Mouse (Mus musculus): ENCODE results near the gene Mdm4.

Gene Mdm4

DNA sequence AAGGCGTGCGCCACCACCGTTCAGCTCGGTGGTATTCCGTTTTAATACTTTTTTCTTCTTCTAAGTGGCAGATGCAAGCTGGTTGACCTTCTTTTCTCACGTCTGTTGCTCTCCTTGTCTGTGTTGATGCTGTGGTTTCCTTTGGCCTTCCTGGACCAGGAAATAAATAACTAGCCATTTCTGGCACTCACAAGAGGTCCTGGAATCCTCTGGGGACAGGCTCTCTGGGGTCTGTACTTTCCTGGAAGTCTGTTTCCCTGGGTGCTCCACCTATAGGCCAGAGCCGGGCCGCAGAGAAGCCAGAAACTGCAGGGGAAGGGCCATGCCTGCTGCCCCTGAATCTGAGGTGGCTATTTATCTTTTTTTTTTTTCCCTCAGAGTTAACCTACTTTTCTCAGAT, 24.0 kb upstream of the Mdm4 start:
- in situ Hi-C loops (cut with MboI; ENCODE audit: unreplicated experiment in 2 of 2), result no loop called here

- in situ Hi-C loops (cut with MboI; ENCODE audit: unreplicated experiment in 2 of 2), result no loop called here
Measured at GRCm38 (mm10) chr1:133053034-133053433, 22.7 kb upstream of the Mdm4 start.

DNA sequence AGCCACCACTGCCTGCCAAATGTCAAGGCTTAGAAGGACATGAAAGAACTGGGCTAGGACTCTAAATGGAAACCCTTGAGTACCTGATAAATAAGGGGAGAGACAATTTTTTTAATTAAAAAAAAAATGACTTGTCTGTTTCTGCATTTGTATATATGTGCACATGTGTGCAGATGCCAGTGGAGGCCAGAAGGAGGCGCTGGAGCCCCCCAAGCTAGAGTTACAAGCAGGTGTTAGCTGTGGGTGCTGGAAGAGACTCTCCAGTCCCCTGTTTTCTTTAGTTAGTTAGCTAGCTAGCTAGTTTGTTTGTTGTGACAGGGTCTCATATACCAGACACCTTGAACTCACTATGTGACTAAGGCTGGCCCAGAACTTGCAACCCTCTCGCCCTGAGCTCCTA, 21.5 kb upstream of the Mdm4 start:
- in situ Hi-C loops (cut with MboI; ENCODE audit: unreplicated experiment in 2 of 2), result no loop called here

DNA sequence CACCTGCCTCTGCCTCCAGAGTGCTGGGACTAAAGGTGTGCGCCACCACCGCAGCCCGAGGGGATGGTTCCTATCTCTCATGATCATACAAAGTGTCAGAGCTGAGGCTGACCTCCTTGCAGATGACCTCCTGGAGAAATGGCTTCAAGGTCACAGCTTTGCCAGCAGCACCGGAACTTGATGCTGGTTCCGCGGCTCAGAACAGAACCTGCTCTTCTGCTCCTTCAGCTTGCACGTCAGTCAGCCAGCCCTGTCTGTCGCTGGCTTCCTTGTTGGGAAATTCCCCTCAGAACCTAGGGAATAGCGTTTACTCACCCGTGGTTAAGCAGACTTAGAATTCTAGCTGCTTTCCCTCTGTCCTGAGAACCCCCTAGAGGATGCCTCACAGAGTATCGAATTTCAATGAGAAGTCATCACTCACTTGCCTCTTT, 19.7 kb upstream of the Mdm4 start:
- in situ Hi-C loops (cut with MboI; ENCODE audit: unreplicated experiment in 2 of 2), result no loop called here

DNA sequence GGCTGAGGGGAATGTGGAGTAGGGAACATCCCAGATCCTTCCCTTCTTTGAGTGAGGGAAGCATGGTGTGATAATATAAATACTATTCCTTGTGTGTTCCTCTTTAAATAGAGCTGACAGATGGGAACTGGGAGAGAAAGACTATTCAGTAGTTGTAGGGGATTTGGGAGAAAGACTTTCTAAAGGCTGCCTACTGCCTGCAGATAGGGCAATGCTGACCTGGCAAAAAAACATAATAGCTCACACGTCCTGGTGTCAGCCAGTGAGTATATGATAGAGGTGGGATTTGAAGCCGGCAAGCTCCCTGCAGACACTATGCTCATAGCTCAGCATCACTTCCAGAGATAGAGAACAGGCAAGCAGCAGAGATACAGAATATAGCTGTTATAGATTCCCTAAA, 18.3 kb upstream of the Mdm4 start:
- in situ Hi-C loops (cut with MboI; ENCODE audit: unreplicated experiment in 2 of 2), result loop anchor here in 1 of 2 experiments (25.0 kb wide), 1 partner anchor 1039 kb away; the partner anchor contains the start of gene Btg2

DNA sequence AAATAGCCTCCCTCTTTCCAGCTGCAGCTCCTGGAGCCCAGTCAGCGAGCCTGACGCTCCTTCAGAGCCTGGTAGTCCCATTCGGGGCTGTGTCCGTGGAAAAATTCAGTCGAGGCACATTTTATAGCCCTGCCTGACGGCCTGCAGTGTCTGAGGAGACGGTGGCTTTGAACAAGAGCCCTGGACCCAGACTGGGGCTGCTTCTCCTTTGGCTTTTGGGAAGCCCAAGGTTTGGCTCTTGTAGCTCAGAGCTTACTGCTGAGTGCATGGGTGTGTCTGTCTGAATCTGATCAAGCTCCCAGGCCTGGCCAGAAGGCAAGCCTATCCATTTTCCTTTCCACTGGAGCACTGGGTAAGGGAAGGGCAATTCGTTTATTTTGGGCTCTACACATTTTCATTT, 17.2 kb upstream of the Mdm4 start:
- in situ Hi-C loops (cut with MboI; ENCODE audit: unreplicated experiment in 2 of 2), result loop anchor here in 1 of 2 experiments (25.0 kb wide), 1 partner anchor 1040 kb away; the partner anchor contains the start of gene Btg2

GRCm38 (mm10) chr1:133046441-133046931, 16.1 kb upstream of the Mdm4 start:
- in situ Hi-C loops (cut with MboI; ENCODE audit: unreplicated experiment in 2 of 2), result loop anchor here in 1 of 2 experiments (25.0 kb wide), 1 partner anchor 1041 kb away; the partner anchor contains the start of gene Btg2

DNA sequence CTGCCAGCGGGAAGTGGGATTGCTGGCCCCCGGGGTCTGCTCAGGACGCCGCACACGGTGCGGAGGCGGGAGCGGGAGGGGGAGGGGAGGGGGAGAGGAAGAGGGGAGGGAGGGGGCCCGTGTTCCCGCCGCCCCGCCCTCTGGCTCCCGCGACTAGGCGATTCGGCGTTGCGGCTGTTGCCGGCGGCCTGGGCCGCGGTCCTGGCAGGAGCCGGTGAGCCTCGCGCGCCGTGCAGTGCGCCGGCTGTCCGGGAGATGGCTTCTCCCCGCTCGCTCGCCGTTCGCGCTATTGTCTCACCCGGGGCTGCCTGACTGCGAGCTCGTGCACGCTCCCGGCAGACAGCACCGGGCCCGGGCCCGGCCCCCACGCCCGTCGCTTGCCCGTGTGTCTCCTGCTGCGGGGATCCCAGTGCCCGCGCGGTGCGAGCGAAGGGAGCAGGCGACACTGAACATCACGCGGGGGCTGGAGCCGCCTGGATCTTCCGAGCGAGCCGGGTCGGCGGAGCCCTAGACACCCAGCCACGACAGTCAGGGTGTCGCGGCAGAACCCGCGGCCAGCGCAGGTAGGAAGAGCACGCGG, 15.6 kb upstream of the Mdm4 start:
- in situ Hi-C loops (cut with MboI; ENCODE audit: unreplicated experiment in 2 of 2), result loop anchor here in 1 of 2 experiments (25.0 kb wide), 1 partner anchor 1041 kb away; the partner anchor contains the start of gene Btg2

DNA sequence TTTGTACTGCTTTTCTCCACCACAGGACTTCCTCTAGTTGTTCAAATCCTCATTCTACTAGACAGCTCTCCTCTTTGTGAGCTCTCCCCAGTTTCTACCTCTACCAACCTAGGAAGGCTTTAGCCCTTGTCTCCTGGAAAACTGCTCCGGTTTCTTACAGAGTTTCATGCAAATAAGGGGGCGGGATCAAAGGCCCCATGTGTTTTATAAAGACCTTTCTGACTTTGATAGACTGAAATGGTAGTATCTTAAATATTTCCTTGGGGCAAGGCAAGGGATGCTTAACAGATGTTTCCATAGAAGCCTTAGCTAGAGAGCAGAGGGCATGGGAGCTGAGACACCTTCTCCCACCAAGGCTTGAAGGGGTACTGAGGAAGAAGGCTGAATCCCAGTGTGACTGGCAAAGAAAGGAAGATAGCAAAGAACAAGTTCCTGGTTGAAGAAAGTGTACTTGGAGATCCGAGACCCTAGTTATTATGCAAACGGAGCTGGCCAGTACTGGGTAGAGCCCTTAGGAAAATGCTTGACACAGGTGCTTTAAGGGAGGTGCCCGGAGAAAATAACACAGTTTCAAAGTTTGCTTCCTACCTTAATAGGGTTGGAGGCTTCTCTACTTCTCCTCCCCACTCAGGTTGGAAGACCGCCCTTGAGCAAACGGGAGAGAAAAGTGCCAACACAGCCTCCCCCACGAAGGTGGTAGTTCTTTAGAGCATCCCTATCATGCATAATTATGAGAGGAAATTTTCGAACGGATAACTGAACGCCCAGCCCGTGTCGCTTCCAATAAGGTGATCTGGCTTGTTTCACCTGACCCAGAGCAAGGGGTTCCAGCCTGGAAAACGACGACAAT, 14.9 kb upstream of the Mdm4 start, which contains the start of gene Pik3c2b:
Pik3c2b (plus strand) TSS at position 657 of the 850 bp plus-strand sequence.
- in situ Hi-C loops (cut with MboI; ENCODE audit: unreplicated experiment in 2 of 2), result loop anchor here in 1 of 2 experiments (25.0 kb wide), 1 partner anchor 1042 kb away; the partner anchor contains the start of gene Btg2

- in situ Hi-C loops (cut with MboI; ENCODE audit: unreplicated experiment in 2 of 2), result loop anchor here (5.0 to 25.0 kb wide), 5 partner anchors 98 to 1048 kb away; partner anchors contain the start of genes Ren1 (in 2 of the 2), Btg2 (in 1 of the 2) and Golt1a (in 1 of the 2)
Measured at GRCm38 (mm10) chr1:133039505-133039949, 9.2 kb upstream of the Mdm4 start.

DNA sequence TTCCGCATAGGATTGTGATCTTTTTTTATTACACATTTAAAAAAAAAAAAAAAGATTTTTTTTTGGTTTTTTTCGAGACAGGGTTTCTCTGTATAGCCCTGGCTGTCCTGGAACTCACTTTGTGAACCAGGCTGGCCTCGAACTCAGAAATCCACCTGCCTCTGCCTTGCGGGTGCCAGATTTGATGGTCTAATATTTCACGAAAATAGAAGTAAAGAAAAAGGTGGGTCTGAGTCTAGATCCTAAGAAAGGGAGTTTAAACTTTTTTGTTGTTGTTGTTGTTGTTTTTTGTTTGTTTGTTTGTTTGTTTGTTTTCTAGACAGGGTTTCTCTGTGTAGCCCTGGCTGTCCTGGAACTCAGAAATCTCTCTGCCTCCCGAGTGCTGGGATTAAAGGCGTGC, 4.3 kb upstream of the Mdm4 start:
- in situ Hi-C loops (cut with MboI; ENCODE audit: unreplicated experiment in 2 of 2), result loop anchor here (5.0 to 25.0 kb wide), 5 partner anchors 103 to 1053 kb away; partner anchors contain the start of genes Ren1 (in 2 of the 2), Btg2 (in 1 of the 2) and Golt1a (in 1 of the 2)

DNA sequence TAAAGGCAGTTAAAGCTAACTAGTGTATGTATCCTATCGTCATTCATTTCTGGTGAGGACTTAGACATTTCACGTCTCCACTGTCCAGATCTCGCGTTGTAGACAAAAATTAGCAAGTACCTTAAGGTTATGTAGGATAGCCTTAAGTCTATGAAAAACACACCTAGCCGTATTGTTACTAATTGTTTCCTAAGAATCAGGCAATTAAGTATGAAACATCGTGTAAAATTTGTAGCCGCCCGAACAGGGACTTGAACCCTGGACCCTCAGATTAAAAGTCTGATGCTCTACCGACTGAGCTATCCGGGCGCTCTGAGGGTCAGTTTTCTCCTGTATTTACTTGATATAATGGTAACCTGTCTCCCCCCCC, 3.7 kb upstream of the Mdm4 start:
- in situ Hi-C loops (cut with MboI; ENCODE audit: unreplicated experiment in 2 of 2), result loop anchor here (10.0 to 25.0 kb wide), 2 partner anchors 321 to 1053 kb away; partner anchors contain the start of genes Ren1 (in 2 of the 2) and Btg2 (in 1 of the 2)

GRCm38 (mm10) chr1:133033316-133034090, 3.1 kb upstream of the Mdm4 start:
- in situ Hi-C loops (cut with MboI; ENCODE audit: unreplicated experiment in 2 of 2), result loop anchor here (10.0 to 25.0 kb wide), 2 partner anchors 321 to 1054 kb away; partner anchors contain the start of genes Ren1 (in 2 of the 2) and Btg2 (in 1 of the 2)

DNA sequence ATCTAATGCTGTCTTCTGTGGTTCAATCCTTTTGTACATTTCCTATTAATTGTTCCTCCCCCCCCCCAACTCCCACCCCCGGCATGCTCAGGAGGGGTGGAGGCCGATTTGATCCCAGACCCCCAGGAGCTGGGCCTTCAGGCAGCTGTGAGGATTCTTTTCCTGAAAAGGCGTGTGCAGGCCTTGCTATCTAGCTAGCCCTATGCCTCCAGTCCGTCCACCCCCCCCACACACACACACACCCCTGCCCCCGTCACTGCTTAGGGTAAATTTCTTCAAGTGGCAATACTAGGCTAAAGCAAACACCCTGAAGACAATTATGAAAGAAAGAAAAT, 2.6 kb upstream of the Mdm4 start:
- in situ Hi-C loops (cut with MboI; ENCODE audit: unreplicated experiment in 2 of 2), result loop anchor here (10.0 to 25.0 kb wide), 2 partner anchors 322 to 1054 kb away; partner anchors contain the start of genes Ren1 (in 2 of the 2) and Btg2 (in 1 of the 2)

DNA sequence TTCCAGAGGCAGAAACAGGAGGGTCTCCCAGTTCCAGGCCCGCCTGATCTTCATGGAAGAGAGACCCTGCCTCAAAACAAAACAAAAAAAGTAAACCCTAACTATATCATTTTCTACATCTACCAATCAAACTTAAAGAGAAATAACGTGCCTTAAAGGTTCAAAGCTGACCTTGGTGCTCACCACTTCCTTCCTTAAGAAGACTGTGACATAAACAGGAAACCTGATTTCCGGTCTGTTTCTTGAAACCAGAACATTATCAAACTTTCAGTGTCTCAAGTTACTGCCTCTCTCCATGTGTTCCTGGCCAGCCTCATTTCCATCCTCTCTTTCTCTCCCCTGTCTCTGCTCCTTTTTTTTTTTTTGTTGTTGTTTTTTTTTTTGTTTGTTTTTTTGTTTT, 617 bp downstream of the Mdm4 start:
- in situ Hi-C loops (cut with MboI; ENCODE audit: unreplicated experiment in 2 of 2), result loop anchor here (10.0 to 25.0 kb wide), 3 partner anchors 325 to 1058 kb away; partner anchors contain the start of genes Ren1 (in 2 of the 2) and Btg2 (in 1 of the 2)

DNA sequence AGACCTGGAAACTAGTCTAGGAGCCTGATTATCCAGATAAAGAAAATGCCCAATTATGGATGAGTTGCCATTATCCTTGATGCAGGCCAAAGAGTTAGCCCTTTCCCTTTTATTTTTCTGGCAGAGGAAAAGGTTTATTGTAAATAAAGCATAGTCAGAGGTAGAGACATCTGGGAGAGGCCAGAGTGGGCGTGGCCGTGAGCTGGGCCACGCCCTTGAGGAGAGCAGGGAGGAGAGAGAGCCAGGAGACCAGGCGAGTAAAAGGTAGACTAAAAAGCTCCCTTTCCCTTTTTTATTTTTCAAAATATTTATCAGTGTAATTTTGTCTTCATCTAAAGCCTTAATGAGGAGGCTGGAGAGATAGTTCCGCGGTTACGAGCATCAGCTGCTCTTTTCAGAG, 2.4 kb downstream of the Mdm4 start:
- in situ Hi-C loops (cut with MboI; ENCODE audit: unreplicated experiment in 2 of 2), result loop anchor here (10.0 to 25.0 kb wide), 2 partner anchors 1037 to 1059 kb away; partner anchors contain the start of gene Btg2 (in 1 of the 2)

DNA sequence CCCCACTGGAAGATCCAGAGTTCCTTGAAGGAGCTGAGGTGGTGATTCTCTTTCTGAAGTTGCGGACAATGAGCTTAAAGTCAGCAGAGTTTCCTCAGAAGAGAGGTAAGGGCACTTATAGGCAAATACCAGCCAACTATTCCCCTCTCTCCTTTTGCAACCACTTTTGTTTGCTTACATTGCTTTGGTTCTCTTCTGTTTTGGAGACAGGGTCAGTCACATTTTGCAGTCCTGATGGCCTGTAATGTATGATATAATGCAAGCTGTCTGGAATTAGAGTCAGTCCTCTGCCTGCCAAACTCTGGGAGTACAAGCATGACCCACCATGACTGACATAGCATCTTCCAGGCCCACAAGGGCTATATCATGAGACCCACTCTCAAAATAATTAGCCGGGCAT, 3.2 kb downstream of the Mdm4 start:
- in situ Hi-C loops (cut with MboI; ENCODE audit: unreplicated experiment in 2 of 2), result loop anchor here (10.0 to 25.0 kb wide), 2 partner anchors 1038 to 1060 kb away; partner anchors contain the start of gene Btg2 (in 1 of the 2)

DNA sequence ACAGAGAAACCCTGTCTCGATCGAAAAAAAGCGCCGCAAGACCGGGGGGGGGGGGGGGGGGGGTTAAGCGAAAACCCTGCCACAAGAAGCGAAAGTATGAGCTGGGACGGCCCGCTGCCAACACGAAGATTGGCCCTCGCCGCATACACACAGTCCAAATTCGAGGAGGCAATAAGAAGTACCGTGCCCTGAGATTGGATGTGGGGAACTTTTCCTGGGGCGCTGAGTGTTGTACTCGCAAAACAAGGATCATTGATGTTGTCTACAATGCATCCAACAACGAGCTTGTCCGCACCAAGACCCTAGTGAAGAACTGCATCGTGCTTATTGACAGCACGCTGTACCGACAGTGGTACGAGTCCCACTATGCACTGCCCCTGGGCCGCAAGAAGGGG, 4.6 kb downstream of the Mdm4 start:
- in situ Hi-C loops (cut with MboI; ENCODE audit: unreplicated experiment in 2 of 2), result loop anchor here (10.0 to 25.0 kb wide), 2 partner anchors 1039 to 1062 kb away; partner anchors contain the start of gene Btg2 (in 1 of the 2)

GRCm38 (mm10) chr1:133025051-133025795, 5.1 kb downstream of the Mdm4 start:
- in situ Hi-C loops (cut with MboI; ENCODE audit: unreplicated experiment in 2 of 2), result loop anchor here (10.0 to 25.0 kb wide), 2 partner anchors 1040 to 1062 kb away; partner anchors contain the start of gene Btg2 (in 1 of the 2)
